28 mouse cellular contexts compared by ENCODE assay signal in genomic region chr4:55634946-55635511, GRCm38 (mm10).
"Had no signal": no experiment of that assay in that cellular context is flagged by ENCODE, and none has a peak within 500 bp of the region (broad histone marks: within the 10 kb centered on the region; RNA-seq: fewer than 3 reads in every experiment).

No protein-coding gene starts in this region.

- H3K27ac ChIP-seq: heart, adult 2 months; heart, embryonic 13.5 days; heart, embryonic 15.5 days; hindbrain, embryonic 12.5 days; hindbrain, embryonic 14.5 days; kidney, embryonic 15.5 days; kidney, postnatal 0 days; layer of hippocampus, adult 2 months; left cerebral cortex, adult 2 months; limb, embryonic 10.5 days; limb, embryonic 12.5 days; liver, embryonic 13.5 days; liver, embryonic 15.5 days had no signal

- H3K9me3 ChIP-seq: heart, embryonic 13.5 days; heart, embryonic 15.5 days; hindbrain, embryonic 12.5 days; kidney, embryonic 15.5 days; limb, embryonic 10.5 days; limb, embryonic 12.5 days; liver, embryonic 13.5 days; liver, embryonic 15.5 days had no signal

- H3K9ac ChIP-seq: heart, embryonic 13.5 days; heart, embryonic 15.5 days; hindbrain, embryonic 12.5 days; hindbrain, embryonic 14.5 days; kidney, embryonic 15.5 days; limb, embryonic 12.5 days; liver, embryonic 13.5 days; liver, embryonic 15.5 days had no signal

- H3K27me3 ChIP-seq: heart, embryonic 13.5 days; heart, embryonic 15.5 days; hindbrain, embryonic 12.5 days; kidney, embryonic 15.5 days; limb, embryonic 12.5 days; liver, embryonic 13.5 days had no signal

- H3K4me1 ChIP-seq: hindbrain, embryonic 12.5 days; kidney, embryonic 15.5 days; limb, embryonic 10.5 days; liver, embryonic 13.5 days; liver, embryonic 15.5 days had no signal

- H3K36me3 ChIP-seq: heart, embryonic 13.5 days; heart, embryonic 15.5 days; hindbrain, embryonic 12.5 days; kidney, embryonic 15.5 days; limb, embryonic 10.5 days; limb, embryonic 12.5 days; liver, embryonic 13.5 days; liver, embryonic 15.5 days had no signal

- H3K4me3 ChIP-seq: heart, adult 2 months; heart, embryonic 13.5 days; heart, embryonic 15.5 days; hindbrain, embryonic 12.5 days; kidney, embryonic 15.5 days; layer of hippocampus, adult 2 months; left cerebral cortex, adult 2 months; limb, embryonic 10.5 days; limb, embryonic 12.5 days; liver, embryonic 13.5 days; liver, embryonic 15.5 days had no signal

- ATAC-seq: hindbrain, embryonic 16.5 days; inflammation-experienced regulatory T-cells, adult 6 months had no signal

- DNase-seq: gastrocnemius, postnatal 14 days; gastrocnemius, postnatal 36 days; heart, adult 11 months; heart, adult 2 months; heart, postnatal 14 days; heart, postnatal 36 days; kidney, adult 11 months; kidney, adult 2 months; kidney, adult 9 months; kidney, postnatal 14 days; kidney, postnatal 36 days; liver; liver, embryonic 13.5 days had no signal

- H3K4me2 ChIP-seq: heart, embryonic 11.5 days; heart, embryonic 13.5 days; heart, embryonic 15.5 days; hindbrain, embryonic 12.5 days; hindbrain, embryonic 14.5 days; kidney, embryonic 15.5 days; limb, embryonic 12.5 days; liver, embryonic 11.5 days; liver, embryonic 13.5 days; liver, embryonic 15.5 days had no signal
